Mouse (Mus musculus) stomach, postnatal 0 days (tissue): ENCODE results near the gene Fbxo11.

Experiments
- CTCF ChIP-seq: IDR thresholded peaks from 2 replicates; pipeline ENCODE4 v1.5.1; 2016; ENCODE audit warnings: antibody characterized with exemption, low read depth, mild to moderate bottlenecking, moderate library complexity
- EP300 ChIP-seq: optimal IDR thresholded peaks from 2 replicates; pipeline ENCODE3; 2016; ENCODE audit warnings: antibody characterized with exemption

DNA sequence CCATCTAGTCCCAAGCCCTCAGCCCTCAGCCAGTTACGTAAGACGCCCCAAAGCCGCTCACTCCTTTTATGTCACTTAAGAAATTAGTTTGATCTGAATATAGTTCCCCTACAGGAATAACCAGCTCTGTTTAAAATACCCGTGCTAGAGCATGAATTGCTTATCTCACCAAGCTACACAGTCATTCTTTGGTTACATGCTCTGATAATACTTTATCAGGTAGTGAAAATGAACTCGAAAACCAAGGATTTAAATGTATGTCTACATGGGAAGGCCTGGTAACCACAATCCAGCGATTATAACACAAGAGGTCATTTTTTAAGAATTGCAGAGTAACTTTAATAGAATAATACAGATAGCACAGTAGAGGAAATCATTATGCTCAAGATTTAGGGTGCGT is 7.0 kb upstream of the Fbxo11 start:
- no peak for TF ChIP-seq CTCF
- no peak for TF ChIP-seq EP300
